Mouse (Mus musculus) gastrocnemius, adult 2 months (tissue): ENCODE data around the gene 1700019D03Rik. TPM values are rescaled to one million over a fixed set of nuclear protein-coding genes. Genes with fewer than 3 reads are reported as not detected.

ENCODE experiments used
- DNase-seq: peaks from one replicate; pipeline ENCODE4 v3.0.0; 2022
- H3K27ac ChIP-seq: fragments of 200-600 bp; 2 replicates; pipeline ENCODE4 v1.8.1; 2022; ENCODE audit warnings: mild to moderate bottlenecking
- H3K4me3 ChIP-seq: fragments of 200-600 bp; 2 replicates; pipeline ENCODE4 v1.8.1; 2022; ENCODE audit warnings: mild to moderate bottlenecking, moderate library complexity
- CTCF ChIP-seq: fragments of 200-600 bp; IDR thresholded peaks from 2 replicates; pipeline ENCODE4 v1.8.1; 2022; ENCODE audit warnings: antibody characterized with exemption, mild to moderate bottlenecking, moderate library complexity
- intact Hi-C: fragments of 180-260 bp; cut with DNase I; formaldehyde crosslinking; loops from one replicate; pipeline ENCODE4 v1.15.1; 2025
- long read RNA-seq, 2 experiments: library from polyadenylated mRNA; stranded (forward); transcript quantifications; one replicate each; pipeline ENCODE4 v2.0.0; 2021
- total RNA-seq, 2 experiments: library from RNA; stranded (reverse); gene quantifications; 2 replicates each; pipeline ENCODE4 v1.2.3; 2021

The 1700019D03Rik gene
- 1 to 10 TPM; 1.0 to 1.1 TPM for total RNA-seq
- long read RNA-seq, experiment 1: 0 reads
- long read RNA-seq, experiment 2, partial matches to known transcripts: 0 of 1 reads
- long read RNA-seq, experiment 2, other reads (novel, unspliced or antisense): 0 of 1 reads

DNA sequence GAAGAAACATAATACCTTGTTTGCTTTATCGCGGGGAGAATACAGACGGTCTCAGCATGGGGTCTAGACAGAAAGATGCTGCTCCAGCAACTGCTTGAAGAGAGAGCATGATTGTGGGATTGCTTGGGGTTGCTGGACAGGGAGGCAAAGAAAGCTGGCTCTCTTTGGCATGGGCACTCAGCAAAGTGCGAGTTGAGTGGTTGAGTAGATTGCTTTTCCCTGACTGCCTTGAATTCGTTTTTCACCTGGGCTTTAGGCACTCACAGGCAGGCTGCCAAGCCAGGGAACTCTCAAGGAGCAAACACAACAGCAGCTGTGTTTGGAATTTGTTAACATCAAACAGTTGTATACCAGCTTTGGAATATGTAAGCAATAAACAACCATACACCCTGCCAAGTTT, at the start of gene 1700019D03Rik:
Gene 1700019D03Rik, minus strand, starts transcription at position 101 of the 400 bp plus-strand sequence.
- DNase-seq: no peak
- no peak for TF ChIP-seq CTCF
- Histone ChIP-seq H3K27ac (no peak within 1 kb of the TSS), H3K4me3 (no peak within 1 kb of the TSS)
- intact Hi-C loops: no loop called here

DNA sequence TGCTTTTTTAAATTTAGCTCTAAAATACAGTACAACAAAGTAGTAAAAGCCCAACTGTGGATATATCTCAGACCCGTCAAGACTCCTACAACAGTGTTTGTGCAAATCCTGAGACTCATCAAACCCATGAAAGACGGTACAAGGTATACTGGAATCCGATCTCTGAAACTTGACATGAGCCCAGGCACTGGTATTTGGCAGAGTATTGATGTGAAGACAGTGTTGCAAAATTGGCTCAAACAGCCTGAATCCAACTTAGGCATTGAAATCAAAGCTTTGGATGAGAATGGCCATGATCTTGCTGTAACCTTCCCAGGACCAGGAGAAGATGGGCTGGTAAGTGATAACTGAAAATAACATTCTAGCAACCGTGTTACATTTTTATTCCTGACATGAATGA, 43.9 kb upstream of the 1700019D03Rik start:
- peak; percentile 46 for DNase-seq
- intact Hi-C loops: no loop called here

GRCm38 (mm10) chr1:53061871-53062608, 42.1 kb upstream of the 1700019D03Rik start:
- Histone ChIP-seq H3K4me3 (peak overlapping the region; percentile 75), H3K27ac (peak overlapping the region; percentile 88)
- TF ChIP-seq CTCF: no peak
- DNase-seq: no peak
- intact Hi-C loops: no loop called here

More for the DNA sequence above, 43.9 kb upstream of the 1700019D03Rik start:
- peak overlapping the region; percentile 88 for H3K27ac ChIP-seq
- no peak for TF ChIP-seq CTCF
- H3K4me3 ChIP-seq: peak overlapping the region; percentile 75

DNA sequence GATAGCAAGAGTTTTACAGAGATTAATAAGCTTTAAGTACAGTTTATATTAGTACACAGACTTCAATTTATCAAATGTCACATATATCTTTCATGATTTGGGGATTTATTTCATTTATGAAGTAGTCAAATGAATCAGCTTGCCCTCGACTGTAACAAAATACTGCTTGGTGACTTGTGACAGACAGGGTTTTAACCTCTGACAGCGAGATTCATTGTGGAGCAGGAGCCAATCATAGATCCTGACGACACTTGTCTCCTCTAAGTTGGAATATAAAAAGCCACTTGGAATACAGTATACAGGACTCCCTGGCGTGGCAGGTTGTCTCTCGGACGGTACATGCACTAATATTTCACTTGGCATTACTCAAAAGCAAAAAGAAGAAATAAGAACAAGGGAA, 41.4 kb upstream of the 1700019D03Rik start, which contains the start of gene Mstn:
Gene Mstn, plus strand, starts transcription at position 301 of the 400 bp plus-strand sequence.
- no peak for TF ChIP-seq CTCF
- peak; percentile 40 for DNase-seq
- intact Hi-C loops: no loop called here
- Histone ChIP-seq H3K4me3 (peak within 1 kb of the TSS; percentile 75), H3K27ac (peak within 1 kb of the TSS; percentile 88)

- H3K27ac ChIP-seq: peak overlapping the region; percentile 88; the same call in 1 of the 2 replicates
- intact Hi-C loops: no loop called here
- no peak overlapping the region for H3K4me3 ChIP-seq
- TF ChIP-seq CTCF: no peak
- DNase-seq: no peak
Measured at GRCm38 (mm10) chr1:53060499-53060898, 40.5 kb upstream of the 1700019D03Rik start.

DNA sequence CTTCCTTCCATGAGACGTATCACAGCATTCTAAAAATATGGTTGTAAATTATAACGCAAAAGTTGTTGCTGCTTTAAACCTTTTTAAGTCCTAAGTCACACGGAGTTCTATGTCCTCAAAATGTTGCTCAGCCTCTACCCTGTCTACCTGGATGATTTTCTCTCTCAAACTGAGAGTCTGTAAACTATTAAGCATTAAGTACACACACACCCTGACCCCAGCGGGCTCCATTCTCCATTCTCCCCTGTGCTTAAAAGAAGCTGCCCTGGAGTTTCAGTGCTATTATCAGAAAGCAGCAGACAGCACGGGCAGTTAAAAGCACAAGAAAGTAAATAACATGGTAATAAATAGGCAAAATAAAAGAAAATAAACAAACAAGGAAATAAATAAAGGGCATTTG, 39.1 kb upstream of the 1700019D03Rik start:
- intact Hi-C loops: no loop called here
- no peak for DNase-seq
- no peak overlapping the region for H3K27ac ChIP-seq
- H3K4me3 ChIP-seq: no peak overlapping the region
- no peak for TF ChIP-seq CTCF

GRCm38 (mm10) chr1:53053087-53054022, 33.4 kb upstream of the 1700019D03Rik start:
- Histone ChIP-seq H3K27ac (no peak overlapping the region), H3K4me3 (no peak overlapping the region)
- peak; percentile 86 for TF ChIP-seq CTCF
- peak; percentile 53 for DNase-seq
- intact Hi-C loops: loop anchor here (1.0 to 5.0 kb wide), 3 partner anchors 39 to 299 kb away; partner anchors contain the start of genes Asdurf, Asnsd1 and Gm28551

DNA sequence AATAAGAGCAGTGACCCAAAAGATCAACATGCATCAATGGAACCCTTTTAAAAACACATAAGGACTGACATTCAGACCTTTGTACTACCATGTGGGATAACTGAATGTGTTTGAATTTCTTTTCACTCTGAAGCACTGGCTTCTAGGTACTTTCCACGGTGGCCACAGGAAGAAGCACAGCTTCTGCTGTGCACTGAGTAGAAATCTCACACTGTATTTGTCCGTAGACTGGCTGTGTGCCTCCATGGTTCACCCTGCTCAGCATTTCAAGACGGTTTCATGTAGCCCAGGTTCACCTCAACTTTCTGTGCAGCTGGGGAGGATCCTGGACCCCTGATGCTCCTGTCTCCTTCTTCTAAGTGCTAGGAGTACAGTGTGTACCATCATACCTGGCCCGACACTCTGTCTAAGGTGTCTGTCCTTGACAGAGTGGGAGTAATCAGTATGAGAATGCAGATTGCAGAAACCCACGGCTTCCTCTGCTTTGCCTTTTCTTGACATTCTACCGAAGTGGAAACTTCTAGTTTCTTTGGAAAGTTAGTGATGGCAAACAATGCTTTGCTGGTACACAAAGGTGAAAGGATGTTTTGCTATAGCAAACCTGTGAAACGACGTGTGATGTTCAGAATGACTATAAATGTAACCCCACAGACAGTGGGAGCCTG, 29.9 kb upstream of the 1700019D03Rik start:
- TF ChIP-seq CTCF: no peak
- DNase-seq: no peak
- intact Hi-C loops: loop anchor here (5.0 kb wide), 2 partner anchors 42 to 302 kb away; partner anchors contain the start of genes Asdurf, Asnsd1 and Gm28551
- Histone ChIP-seq H3K4me3 (no peak overlapping the region), H3K27ac (no peak overlapping the region)

- peak; percentile 66 for DNase-seq
- Histone ChIP-seq H3K4me3 (no peak overlapping the region), H3K27ac (peak overlapping the region; percentile 86)
- TF ChIP-seq CTCF: no peak
- intact Hi-C loops: loop anchor here (10.0 kb wide), 2 partner anchors 83 to 193 kb away; partner anchors contain the start of gene Hibch
Measured at GRCm38 (mm10) chr1:53037443-53037871, 17.5 kb upstream of the 1700019D03Rik start.

- no peak overlapping the region for H3K27ac ChIP-seq
- DNase-seq: no peak
- intact Hi-C loops: loop anchor here (5.0 to 10.0 kb wide), 3 partner anchors 78 to 285 kb away; partner anchors contain the start of gene Hibch
- H3K4me3 ChIP-seq: no peak overlapping the region
- TF ChIP-seq CTCF: peak; percentile 60
Measured at GRCm38 (mm10) chr1:53032550-53032949, 12.6 kb upstream of the 1700019D03Rik start.

GRCm38 (mm10) chr1:53018746-53019505, 1.1 kb downstream of the 1700019D03Rik start:
- intact Hi-C loops: no loop called here
- Histone ChIP-seq H3K4me3 (no peak overlapping the region), H3K27ac (no peak overlapping the region)
- TF ChIP-seq CTCF: no peak
- DNase-seq: no peak
